Mouse (Mus musculus) cerebellum, adult (tissue): ENCODE measurements around the gene Prss53.
A peak's percentile ranks its signal among the peaks of the same experiment; 100 is the strongest.
"Not testable (repeated sequence)": the region's sequence is repeated elsewhere in the genome, so short reads cannot be mapped to it uniquely, and the experiment has no call there.

ENCODE experiments used
- ATAC-seq: cut with Nextera tagmentation; 2 replicates; pipeline ENCODE4 v1.9.2; 2017; ENCODE audit warnings: mild to moderate bottlenecking, moderate library complexity, mixed read lengths; ENCODE audit not compliant: insufficient number of reproducible peaks, low FRiP score, low TSS enrichment

Prss53 gene

GRCm38 (mm10) chr7:127915293-127915692, 24.5 kb upstream of the Prss53 start:
- no peak for ATAC-seq

DNA sequence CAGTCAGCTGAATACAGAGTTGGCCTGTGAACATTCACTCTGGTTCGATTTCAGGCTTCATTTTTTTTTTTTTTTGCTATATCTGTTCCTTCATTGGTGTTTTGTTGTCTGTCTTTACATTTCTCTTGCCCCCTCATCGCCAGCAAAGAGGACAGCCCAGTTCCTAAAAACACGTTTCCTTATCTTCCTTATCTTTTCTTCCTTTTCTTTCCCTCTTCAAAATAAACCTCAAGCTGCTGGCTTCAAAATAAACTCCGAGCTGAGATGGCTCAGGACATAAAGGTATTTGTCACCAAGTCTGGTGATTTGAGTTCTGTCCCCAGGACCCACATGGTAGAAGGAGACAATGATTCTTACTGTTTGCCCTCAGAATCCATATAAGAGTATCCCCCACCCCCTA, 22.2 kb upstream of the Prss53 start:
- ATAC-seq, result no peak

- peak; percentile 88 for ATAC-seq
Observed at GRCm38 (mm10) chr7:127912190-127912871, 21.6 kb upstream of the Prss53 start, which contains the start of gene Kat8. Kat8 (plus strand) TSS chr7:127912516.

- ATAC-seq, result no peak
Observed at GRCm38 (mm10) chr7:127908656-127909055, 17.9 kb upstream of the Prss53 start.

DNA sequence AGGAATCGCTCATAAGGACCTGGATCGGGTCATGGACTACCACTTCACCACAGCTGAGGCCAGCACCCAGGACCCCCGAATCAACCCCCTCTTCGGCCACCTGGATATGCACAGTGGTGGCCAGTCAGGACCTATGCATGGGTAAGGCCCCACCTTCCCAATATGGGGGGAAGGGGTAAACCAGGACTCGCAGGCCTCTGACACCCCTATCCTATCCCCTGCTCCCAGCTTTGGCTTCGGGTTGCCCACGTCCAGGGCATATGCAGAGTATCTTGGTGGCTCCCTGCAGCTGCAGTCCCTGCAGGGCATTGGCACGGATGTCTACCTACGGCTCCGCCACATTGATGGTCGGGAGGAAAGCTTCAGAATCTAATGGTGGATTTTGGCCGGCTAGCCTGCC, 17.2 kb upstream of the Prss53 start:
- ATAC-seq, result no peak

DNA sequence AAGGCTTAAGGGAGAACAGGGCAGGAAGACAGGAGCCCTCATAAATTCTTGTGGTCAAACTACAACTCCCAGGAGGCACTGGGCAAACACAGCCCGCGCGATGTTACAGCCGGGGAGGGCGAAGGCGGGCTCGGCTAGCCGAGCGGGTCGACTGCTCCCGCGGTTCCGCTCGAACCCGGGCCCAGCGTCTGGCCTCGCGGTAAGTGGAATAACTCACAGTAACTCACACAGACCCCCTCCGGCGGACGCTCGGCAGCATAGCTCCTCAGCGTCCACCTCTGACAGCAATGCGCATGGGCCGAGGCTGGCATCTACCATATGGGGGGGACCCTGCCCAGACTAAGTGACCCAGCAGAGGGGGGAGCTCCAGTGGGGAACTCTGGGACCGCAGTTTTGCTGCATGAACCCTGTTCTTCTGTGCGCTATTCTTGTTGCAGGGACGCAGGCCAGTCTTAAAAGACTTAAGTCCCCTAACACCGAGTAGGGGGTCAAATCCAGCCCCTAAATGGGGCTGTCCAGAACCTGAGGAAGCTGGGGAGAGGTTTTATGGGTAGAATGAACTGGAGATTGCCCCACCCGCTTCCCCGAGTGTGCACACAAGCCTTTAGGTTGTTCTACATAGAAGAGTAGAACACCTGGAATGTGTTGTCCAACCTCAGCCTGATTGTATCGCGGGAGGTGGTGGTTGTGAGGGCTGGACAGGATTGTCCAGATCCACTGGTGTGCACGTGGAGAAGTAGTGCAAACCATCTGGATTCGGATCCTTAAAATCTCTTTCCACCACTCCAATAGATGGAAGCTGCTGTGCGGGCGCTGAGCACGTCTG, 13.4 kb upstream of the Prss53 start, which contains the start of gene Bckdk:
Bckdk (plus strand) TSS at position 112 of the 826 bp plus-strand sequence.
- peak; percentile 88 for ATAC-seq

GRCm38 (mm10) chr7:127901772-127902171, 11.0 kb upstream of the Prss53 start:
- no peak for ATAC-seq

GRCm38 (mm10) chr7:127899997-127900396, 9.2 kb upstream of the Prss53 start:
- no peak for ATAC-seq

- no peak for ATAC-seq
Observed at GRCm38 (mm10) chr7:127898179-127898956, 7.6 kb upstream of the Prss53 start.

- no peak for ATAC-seq
Observed at GRCm38 (mm10) chr7:127897542-127897941, 6.8 kb upstream of the Prss53 start.

DNA sequence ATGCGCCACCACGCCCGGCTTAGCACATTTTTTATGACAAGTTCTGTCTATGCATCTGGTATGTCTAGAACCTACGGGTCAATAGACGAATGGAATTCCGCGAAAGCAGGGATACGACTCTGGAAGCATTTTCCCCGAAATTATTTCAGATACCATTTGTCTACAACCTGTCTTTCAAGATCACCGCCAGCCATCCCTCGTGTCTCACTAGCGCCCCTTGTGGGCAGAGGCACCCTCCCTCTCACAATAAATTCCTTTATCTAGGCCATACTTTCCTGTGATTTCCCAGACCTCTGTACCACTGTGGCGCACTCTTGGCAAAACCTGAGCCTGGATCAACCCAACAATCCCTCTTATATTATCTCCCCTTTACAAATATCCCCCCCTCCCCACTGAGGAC, 5.6 kb upstream of the Prss53 start:
- ATAC-seq, result 0 out of 2 replicates have a peak, but pooled peaks have one; percentile 19

DNA sequence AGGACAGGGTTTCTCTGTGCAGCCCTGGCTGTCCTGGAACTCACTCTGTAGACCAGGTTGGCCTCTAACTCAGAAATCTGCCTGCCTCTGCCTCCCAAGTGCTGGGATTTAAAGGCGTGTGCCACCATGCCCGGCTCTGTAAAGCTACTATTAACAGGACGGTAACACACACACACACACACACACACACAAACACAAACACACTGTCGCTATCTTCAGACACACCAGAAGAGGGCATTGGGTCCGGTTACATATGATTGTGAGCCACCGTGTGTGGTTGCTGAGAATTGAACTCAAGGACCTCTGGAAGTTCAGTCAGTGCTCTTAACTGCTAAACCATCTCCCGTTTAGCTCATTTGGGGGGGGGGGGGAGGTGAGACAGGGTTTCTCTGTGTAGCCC, 5.1 kb upstream of the Prss53 start:
- not testable (repeated sequence) for ATAC-seq

DNA sequence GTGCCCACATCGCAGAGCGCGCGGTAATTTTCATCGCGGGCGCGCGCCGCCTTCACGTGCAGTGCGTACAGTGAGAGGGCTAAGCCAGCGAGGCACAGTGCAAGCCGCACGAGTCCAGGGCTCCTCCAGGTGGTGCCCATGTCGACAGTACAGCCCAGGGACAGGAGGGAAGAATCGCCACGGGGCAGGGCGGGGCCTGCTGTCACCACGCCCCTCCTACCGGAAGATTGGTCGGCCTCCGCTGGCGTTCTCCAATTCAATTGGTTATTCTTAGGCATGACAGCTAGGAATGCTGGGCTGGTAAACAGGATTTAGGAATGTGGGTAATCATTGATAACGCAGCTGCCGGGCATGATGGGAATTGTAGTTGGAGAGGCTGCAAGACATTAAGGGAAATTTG, 4.7 kb upstream of the Prss53 start, which contains the start of the genes Gm21974 and Vkorc1:
Gm21974 (minus strand) TSS at position 13 of the 400 bp plus-strand sequence.
Vkorc1 (minus strand) TSS at position 176 of the 400 bp plus-strand sequence.
- ATAC-seq, result peak; percentile 96

DNA sequence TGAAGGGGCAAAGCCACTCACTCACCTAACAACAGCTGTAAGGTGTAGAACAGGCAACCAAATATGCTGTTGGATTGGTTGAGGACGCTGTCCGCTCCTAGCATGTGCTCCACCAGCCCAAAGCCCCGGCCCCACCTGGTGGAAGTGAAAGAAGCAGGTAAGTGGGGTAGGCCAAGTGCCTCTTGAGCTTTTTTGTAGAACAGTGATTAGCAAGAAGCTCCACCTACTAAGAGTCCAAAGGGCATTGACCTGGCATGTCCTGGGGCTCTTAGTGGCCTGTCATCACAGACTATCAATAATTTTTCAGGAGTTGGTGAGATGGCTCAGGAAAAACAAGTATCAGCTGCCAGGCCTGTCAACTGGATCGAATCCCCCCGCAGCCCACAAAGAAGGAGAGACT, 3.7 kb upstream of the Prss53 start:
- ATAC-seq, result no peak

DNA sequence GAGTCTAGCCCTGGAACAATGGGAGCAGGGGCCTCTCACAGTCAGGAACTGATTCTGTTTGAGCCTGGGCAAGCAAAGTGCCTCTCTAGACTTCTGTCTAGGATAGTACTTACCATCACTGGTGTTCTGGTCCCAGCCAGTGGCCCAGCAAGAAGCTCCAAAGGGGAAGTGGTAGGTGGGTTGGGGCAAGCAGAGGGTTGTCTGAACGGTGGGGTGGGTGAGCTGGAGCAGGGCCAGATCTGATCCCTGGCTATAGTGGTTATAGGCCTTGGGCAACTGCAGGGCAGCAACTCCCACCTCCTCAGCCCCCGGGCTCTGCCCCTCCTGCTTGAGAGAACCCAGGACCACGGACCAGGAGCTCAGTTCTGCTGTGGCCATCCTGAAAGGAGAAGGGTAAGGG, 1.9 kb downstream of the Prss53 start:
- ATAC-seq, result no peak

GRCm38 (mm10) chr7:127887781-127888180, 3.0 kb downstream of the Prss53 start:
- no peak for ATAC-seq

GRCm38 (mm10) chr7:127887191-127887590, 3.6 kb downstream of the Prss53 start:
- ATAC-seq, result no peak

DNA sequence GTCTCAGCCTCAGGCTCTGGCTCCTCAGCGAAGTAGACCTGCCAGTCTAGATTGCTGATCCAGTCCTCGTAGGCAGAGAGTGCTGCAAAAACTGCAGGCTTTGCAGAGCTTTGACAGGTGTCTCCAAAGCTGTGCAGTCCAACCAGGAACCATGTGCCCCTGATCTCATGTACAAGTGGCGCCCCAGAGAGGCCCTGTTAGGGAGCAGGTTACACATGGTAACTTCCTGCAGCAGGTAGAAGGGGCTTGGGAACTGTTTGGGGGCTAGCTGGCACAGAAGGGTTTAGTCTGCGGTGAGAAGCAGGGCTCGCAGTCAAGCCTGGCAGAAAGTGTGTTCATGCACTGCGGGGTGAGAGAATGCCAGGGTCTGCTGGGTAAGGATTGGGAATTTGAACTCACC, 4.2 kb downstream of the Prss53 start:
- ATAC-seq, result no peak

GRCm38 (mm10) chr7:127885951-127886350, 4.8 kb downstream of the Prss53 start:
- no peak for ATAC-seq

DNA sequence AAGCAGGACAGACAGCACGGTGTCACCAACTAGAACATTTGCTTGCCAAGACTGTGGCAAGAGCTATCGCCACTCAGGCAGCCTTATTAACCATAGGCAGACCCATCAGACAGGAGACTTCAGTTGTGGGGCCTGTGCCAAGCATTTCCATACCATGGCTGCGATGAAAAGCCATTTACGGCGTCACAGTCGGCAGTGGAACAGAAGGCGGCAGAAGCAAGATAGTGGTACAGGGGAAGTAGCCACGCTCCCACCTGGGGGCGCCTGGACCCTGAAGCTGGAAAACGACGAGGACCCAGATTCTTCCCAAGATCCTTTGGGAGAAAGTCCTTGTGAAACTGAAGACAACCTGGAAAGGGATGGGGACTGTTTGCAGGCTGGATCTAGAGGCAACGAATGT, 10.3 kb downstream of the Prss53 start:
- ATAC-seq, result no peak

GRCm38 (mm10) chr7:127879301-127879700, 11.5 kb downstream of the Prss53 start:
- ATAC-seq, result no peak
